Mouse (Mus musculus): ENCODE results near the gene Ubxn7.

The Ubxn7 gene

GRCm38 (mm10) chr16:32434066-32434465, 102.0 kb downstream of the Ubxn7 start:
- DNase-seq (ENCODE audit: low read depth) = peak; percentile 63

- no peak for DNase-seq (ENCODE audit: low read depth)
Observed at GRCm38 (mm10) chr16:32434691-32435090, 102.6 kb downstream of the Ubxn7 start.

- DNase-seq (ENCODE audit: low read depth) = no peak
Observed at GRCm38 (mm10) chr16:32436657-32437056, 104.6 kb downstream of the Ubxn7 start.

- DNase-seq (ENCODE audit: low read depth) = no peak
Observed at GRCm38 (mm10) chr16:32437266-32437665, 105.2 kb downstream of the Ubxn7 start.

GRCm38 (mm10) chr16:32441432-32441831, 109.4 kb downstream of the Ubxn7 start:
- no peak for DNase-seq (ENCODE audit: low read depth)
